Mouse (Mus musculus): ENCODE measurements at regions not wholly inside any gene's neighbourhood (a gene's known extent, or its start where the extent isn't known, plus 50 kb on each side); places are given as distances from the start of the nearest gene placed in this dataset.

DNA sequence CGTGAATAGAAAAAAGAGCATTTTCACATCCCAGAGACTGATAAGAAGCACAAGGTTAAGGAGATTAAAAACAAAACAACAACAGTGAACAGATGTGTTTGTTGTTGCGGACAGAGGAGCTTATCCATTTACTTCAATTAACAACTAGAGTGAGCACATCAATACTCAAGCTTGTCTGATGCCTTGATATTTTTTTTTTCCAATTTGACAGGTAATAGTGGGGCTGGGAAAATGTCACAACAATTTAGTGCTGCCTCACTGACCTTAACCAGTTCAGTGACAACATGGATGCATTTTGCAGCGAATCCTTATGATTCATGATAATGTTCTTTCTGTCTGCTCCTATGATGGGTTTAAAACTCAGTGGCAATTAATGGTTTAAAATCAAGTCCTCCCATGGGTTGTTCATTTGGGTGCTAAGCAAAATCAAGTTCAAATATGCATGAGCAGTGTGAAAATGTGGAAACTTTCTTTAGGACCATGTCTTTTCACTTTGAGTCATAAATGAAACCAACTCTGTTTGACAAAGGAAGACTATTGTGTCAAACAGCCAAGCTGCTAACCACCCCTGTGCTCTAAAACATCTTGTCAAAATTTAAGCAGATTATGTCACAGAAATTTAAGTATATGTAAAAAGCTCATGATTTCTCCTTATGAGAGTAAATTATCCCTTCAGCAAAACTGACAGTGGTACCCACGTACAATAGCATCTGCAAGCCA, 641.0 kb downstream of the Car8 start:
- Histone ChIP-seq H3K4me3 (ENCODE audit: low read depth, low read length) (no peak overlapping the region), H3K4me1 (ENCODE audit: control insufficient read depth, insufficient read depth, low read length) (no peaks in the 10 kb centered on the region), H3K9me3 (ENCODE audit: control insufficient read depth, low read length) (no peaks in the 10 kb centered on the region), H3K36me3 (ENCODE audit: control insufficient read depth, insufficient read depth, low read length) (no peaks in the 10 kb centered on the region), H3K27me3 (ENCODE audit: control insufficient read depth, insufficient read depth, low read length) (no peaks in the 10 kb centered on the region), H3K4me2 (no peak overlapping the region), H3K9ac (ENCODE audit: low read length) (no peak overlapping the region), H3K27ac (ENCODE audit: low read depth, low read length) (no peak overlapping the region)
- ATAC-seq (ENCODE audit: low FRiP score): no peak
- peak; percentile 74 for DNase-seq (ENCODE audit: low spot score, missing footprints)
- 82% methylated on average over 4 of the region's 4 CpGs for WGBS

- Histone ChIP-seq H3K27ac (ENCODE audit: low read depth, low read length) (no peak overlapping the region), H3K9ac (ENCODE audit: low read length) (no peak overlapping the region), H3K36me3 (ENCODE audit: control insufficient read depth, insufficient read depth, low read length) (no peaks in the 10 kb centered on the region), H3K27me3 (ENCODE audit: control insufficient read depth, insufficient read depth, low read length) (no peaks in the 10 kb centered on the region), H3K9me3 (ENCODE audit: control insufficient read depth, low read length) (no peaks in the 10 kb centered on the region), H3K4me3 (ENCODE audit: low read depth, low read length) (no peak overlapping the region), H3K4me1 (ENCODE audit: control insufficient read depth, insufficient read depth, low read length) (no peaks in the 10 kb centered on the region), H3K4me2 (no peak overlapping the region)
- WGBS: 81% methylated on average over 4 of the region's 4 CpGs
- ATAC-seq (ENCODE audit: low FRiP score) (no peak), DNase-seq (ENCODE audit: low spot score, missing footprints) (peak; percentile 26)
Measured at GRCm38 (mm10) chr4:7596116-7596515, 642.7 kb downstream of the Car8 start.

- DNase-seq (ENCODE audit: low spot score, missing footprints) (peak; percentile 41), ATAC-seq (ENCODE audit: low FRiP score) (no peak)
- no peak overlapping the region for H3K4me2 ChIP-seq
- no peak overlapping the region for H3K27ac ChIP-seq (ENCODE audit: low read depth, low read length)
- H3K9me3 ChIP-seq (ENCODE audit: control insufficient read depth, low read length): no peaks in the 10 kb centered on the region
- no peak overlapping the region for H3K4me3 ChIP-seq (ENCODE audit: low read depth, low read length)
- H3K4me1 ChIP-seq (ENCODE audit: control insufficient read depth, insufficient read depth, low read length): peaks cover 13% of the 10 kb centered on the region
- H3K36me3 ChIP-seq (ENCODE audit: control insufficient read depth, insufficient read depth, low read length): no peaks in the 10 kb centered on the region
- no peaks in the 10 kb centered on the region for H3K27me3 ChIP-seq (ENCODE audit: control insufficient read depth, insufficient read depth, low read length)
- 86% methylated on average over 4 of the region's 4 CpGs for WGBS
- H3K9ac ChIP-seq (ENCODE audit: low read length): no peak overlapping the region
Measured at GRCm38 (mm10) chr4:7583851-7584250, 655.0 kb downstream of the Car8 start.

GRCm38 (mm10) chr4:7581931-7582330, 656.9 kb downstream of the Car8 start:
- no peak overlapping the region for H3K4me3 ChIP-seq (ENCODE audit: low read depth, low read length)
- H3K27ac ChIP-seq (ENCODE audit: low read depth, low read length): no peak overlapping the region
- H3K4me2 ChIP-seq: no peak overlapping the region
- ATAC-seq (ENCODE audit: low FRiP score) (no peak), DNase-seq (ENCODE audit: low spot score, missing footprints) (peak; percentile 70)
- no peaks in the 10 kb centered on the region for H3K9me3 ChIP-seq (ENCODE audit: control insufficient read depth, low read length)
- H3K36me3 ChIP-seq (ENCODE audit: control insufficient read depth, insufficient read depth, low read length): no peaks in the 10 kb centered on the region
- H3K27me3 ChIP-seq (ENCODE audit: control insufficient read depth, insufficient read depth, low read length): no peaks in the 10 kb centered on the region
- no peak overlapping the region for H3K9ac ChIP-seq (ENCODE audit: low read length)
- 36% methylated on average over 4 of the region's 4 CpGs for WGBS
- H3K4me1 ChIP-seq (ENCODE audit: control insufficient read depth, insufficient read depth, low read length): peaks cover 13% of the 10 kb centered on the region

GRCm38 (mm10) chr4:7581220-7581916, 657.5 kb downstream of the Car8 start:
- no peak for DNase-seq (ENCODE audit: low spot score, missing footprints)
- Histone ChIP-seq H3K4me1 (ENCODE audit: control insufficient read depth, insufficient read depth, low read length) (peaks cover 13% of the 10 kb centered on the region), H3K9me3 (ENCODE audit: control insufficient read depth, low read length) (no peaks in the 10 kb centered on the region), H3K27me3 (ENCODE audit: control insufficient read depth, insufficient read depth, low read length) (no peaks in the 10 kb centered on the region), H3K4me2 (0 out of 2 replicates have a peak overlapping the region, but pooled peaks have one; percentile 4), H3K27ac (ENCODE audit: low read depth, low read length) (no peak overlapping the region), H3K36me3 (ENCODE audit: control insufficient read depth, insufficient read depth, low read length) (no peaks in the 10 kb centered on the region), H3K4me3 (ENCODE audit: low read depth, low read length) (no peak overlapping the region), H3K9ac (ENCODE audit: low read length) (no peak overlapping the region)
- ATAC-seq (ENCODE audit: low FRiP score): peak; percentile 57
- 30% methylated on average over 8 of the region's 8 CpGs for WGBS

GRCm38 (mm10) chr4:7580554-7581219, 658.2 kb downstream of the Car8 start:
- no peaks in the 10 kb centered on the region for H3K36me3 ChIP-seq (ENCODE audit: control insufficient read depth, insufficient read depth, low read length)
- DNase-seq (ENCODE audit: low spot score, missing footprints): peak; percentile 90
- H3K9me3 ChIP-seq (ENCODE audit: control insufficient read depth, low read length): no peaks in the 10 kb centered on the region
- no peak overlapping the region for H3K9ac ChIP-seq (ENCODE audit: low read length)
- 69% methylated on average over 10 of the region's 10 CpGs for WGBS
- no peak overlapping the region for H3K4me3 ChIP-seq (ENCODE audit: low read depth, low read length)
- peak; percentile 76 for ATAC-seq (ENCODE audit: low FRiP score)
- no peaks in the 10 kb centered on the region for H3K27me3 ChIP-seq (ENCODE audit: control insufficient read depth, insufficient read depth, low read length)
- no peak overlapping the region for H3K27ac ChIP-seq (ENCODE audit: low read depth, low read length)
- peaks cover 13% of the 10 kb centered on the region for H3K4me1 ChIP-seq (ENCODE audit: control insufficient read depth, insufficient read depth, low read length)
- H3K4me2 ChIP-seq: 0 out of 2 replicates have a peak overlapping the region, but pooled peaks have one; percentile 4

DNA sequence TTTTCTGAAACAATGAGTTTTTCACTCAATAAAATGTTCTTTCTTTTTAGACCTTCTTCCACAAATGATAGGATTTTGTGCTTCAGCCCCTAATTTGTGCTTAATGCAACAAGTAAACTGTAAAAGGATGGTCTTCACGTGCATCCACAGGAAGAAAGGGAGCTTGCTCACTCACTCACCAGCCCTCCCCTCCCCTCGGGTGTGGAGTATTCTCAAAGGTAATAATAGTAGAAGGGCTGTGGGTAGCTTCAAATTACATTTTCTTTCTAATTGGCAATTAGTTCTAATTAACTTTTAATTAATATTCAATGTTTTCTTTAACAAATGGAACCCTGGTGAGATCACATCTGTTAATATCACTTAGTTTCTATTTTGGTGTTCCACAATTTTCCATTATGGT, 664.8 kb downstream of the Car8 start:
- ATAC-seq (ENCODE audit: low FRiP score) (no peak), DNase-seq (ENCODE audit: low spot score, missing footprints) (peak; percentile 54)
- H3K4me3 ChIP-seq (ENCODE audit: low read depth, low read length): no peak overlapping the region
- H3K9me3 ChIP-seq (ENCODE audit: control insufficient read depth, low read length): no peaks in the 10 kb centered on the region
- no peak overlapping the region for H3K27ac ChIP-seq (ENCODE audit: low read depth, low read length)
- 60% methylated on average over 2 of the region's 2 CpGs for WGBS
- H3K36me3 ChIP-seq (ENCODE audit: control insufficient read depth, insufficient read depth, low read length): no peaks in the 10 kb centered on the region
- H3K9ac ChIP-seq (ENCODE audit: low read length): no peak overlapping the region
- no peaks in the 10 kb centered on the region for H3K27me3 ChIP-seq (ENCODE audit: control insufficient read depth, insufficient read depth, low read length)
- H3K4me2 ChIP-seq: no peak overlapping the region
- H3K4me1 ChIP-seq (ENCODE audit: control insufficient read depth, insufficient read depth, low read length): no peaks in the 10 kb centered on the region

DNA sequence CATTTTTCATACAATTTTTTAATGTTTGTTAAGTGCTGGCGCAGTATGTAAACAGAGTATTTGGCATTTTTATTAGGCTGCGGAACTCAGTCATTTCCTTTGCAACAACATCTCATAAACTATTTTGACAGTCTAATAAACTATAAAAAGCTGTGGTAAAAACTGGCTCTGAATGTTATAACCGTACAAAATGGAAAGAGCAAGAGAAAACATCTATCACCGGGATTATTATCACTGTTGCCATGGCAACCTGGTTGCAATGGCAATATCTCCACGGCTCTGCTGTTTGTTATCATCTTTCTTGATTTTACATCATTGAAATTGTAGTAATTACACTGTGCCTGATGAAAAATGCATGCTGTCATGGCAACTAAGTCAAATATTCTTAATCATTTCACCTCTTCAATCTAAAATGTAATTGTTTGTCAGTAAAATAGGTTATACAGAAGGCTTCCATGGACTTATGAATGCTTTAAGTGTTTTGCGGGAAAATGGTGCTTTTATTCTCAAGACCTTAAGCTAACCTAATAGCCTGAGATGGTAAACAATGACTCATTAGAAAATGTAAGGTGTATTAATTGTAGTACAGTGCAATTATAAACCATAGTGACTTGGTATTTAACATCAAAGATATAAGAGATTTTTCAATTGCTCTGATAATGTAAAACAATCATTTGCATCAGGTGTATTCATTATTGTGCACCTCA, 671.0 kb downstream of the Car8 start:
- H3K36me3 ChIP-seq (ENCODE audit: control insufficient read depth, insufficient read depth, low read length): no peaks in the 10 kb centered on the region
- ATAC-seq (ENCODE audit: low FRiP score) (no peak), DNase-seq (ENCODE audit: low spot score, missing footprints) (no peak)
- no peak overlapping the region for H3K4me2 ChIP-seq
- WGBS: 81% methylated on average over 6 of the region's 6 CpGs
- no peak overlapping the region for H3K4me3 ChIP-seq (ENCODE audit: low read depth, low read length)
- H3K4me1 ChIP-seq (ENCODE audit: control insufficient read depth, insufficient read depth, low read length): no peaks in the 10 kb centered on the region
- no peaks in the 10 kb centered on the region for H3K9me3 ChIP-seq (ENCODE audit: control insufficient read depth, low read length)
- H3K27me3 ChIP-seq (ENCODE audit: control insufficient read depth, insufficient read depth, low read length): no peaks in the 10 kb centered on the region
- H3K27ac ChIP-seq (ENCODE audit: low read depth, low read length): no peak overlapping the region
- H3K9ac ChIP-seq (ENCODE audit: low read length): no peak overlapping the region

Measured in midbrain, embryonic 11.5 days (tissue).